ENCODE assay signal across 24 mouse cellular contexts in the genomic region with DNA sequence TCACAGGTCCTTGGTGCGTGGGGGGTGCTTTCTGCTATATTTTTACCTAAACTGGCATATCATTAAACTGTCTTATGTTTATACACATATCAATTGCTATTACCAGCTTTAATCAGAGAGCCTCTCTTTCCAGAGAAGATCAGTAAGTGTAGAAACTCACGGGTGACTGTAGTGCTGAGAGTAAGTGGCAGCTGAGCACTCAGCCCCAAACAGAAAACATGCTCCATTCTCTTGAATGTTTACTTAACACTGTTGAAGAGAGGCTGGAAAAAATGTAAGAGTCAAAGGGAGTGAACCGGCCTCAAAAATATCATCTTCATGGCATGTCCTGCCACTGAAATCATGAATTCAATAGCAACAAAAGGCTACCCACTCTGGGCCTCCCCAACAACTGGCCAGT. TPM values are rescaled to one million over a fixed set of nuclear protein-coding genes. Genes with fewer than 3 reads are reported as not detected.
DNase-seq lines count a peak whose midpoint lies in the region; ATAC-seq and TF ChIP-seq lines count a peak whose summit lies in the region.
"Had no signal": no experiment of that assay in that cellular context is flagged by ENCODE, and none has a peak within 500 bp of the region (broad histone marks: within the 10 kb centered on the region; RNA-seq: fewer than 3 reads in every experiment).

No protein-coding gene starts in this region.

- 0 out of 2 replicates have a peak overlapping the region, but pooled peaks have one; percentile 8 for H3K27ac ChIP-seq in heart, embryonic 13.5 days (replicated peaks)
- no peak overlapping the region for H3K27ac ChIP-seq in lung, embryonic 14.5 days (ENCODE audit: low read depth)
- H3K27ac ChIP-seq: embryonic facial prominence, embryonic 10.5 days; embryonic facial prominence, embryonic 12.5 days; forebrain, embryonic 13.5 days; forebrain, embryonic 15.5 days had no signal

- peaks cover 4% of the 10 kb centered on the region; the same call in 1 of the 2 replicates for H3K36me3 ChIP-seq in heart, embryonic 13.5 days
- no peaks in the 10 kb centered on the region for H3K36me3 ChIP-seq in lung, embryonic 14.5 days (ENCODE audit: insufficient read depth)
- H3K36me3 ChIP-seq: embryonic facial prominence, embryonic 12.5 days; forebrain, embryonic 15.5 days; G1E had no signal

- TF ChIP-seq CTCF in lung, embryonic 14.5 days (IDR thresholded peaks at IDR 0.05; ENCODE audit: low read depth) = no peak

- 62% methylated on average over 3 of the region's 3 CpGs for WGBS in heart, embryonic 13.5 days
- WGBS in lung, embryonic 14.5 days = 41% methylated on average over 3 of the region's 3 CpGs

- H3K4me1 ChIP-seq in heart, embryonic 13.5 days = peaks cover 10% of the 10 kb centered on the region
- H3K4me1 ChIP-seq in lung, embryonic 14.5 days (ENCODE audit: insufficient read depth) = peaks cover 3% of the 10 kb centered on the region; the same call in 1 of the 2 replicates
- H3K4me1 ChIP-seq: embryonic facial prominence, embryonic 10.5 days; embryonic facial prominence, embryonic 12.5 days; forebrain, embryonic 13.5 days; forebrain, embryonic 15.5 days had no signal

- no peaks in the 10 kb centered on the region for H3K9me3 ChIP-seq in heart, embryonic 13.5 days
- no peaks in the 10 kb centered on the region for H3K9me3 ChIP-seq in lung, embryonic 14.5 days (ENCODE audit: low read depth, low read length)
- H3K9me3 ChIP-seq: embryonic facial prominence, embryonic 12.5 days; forebrain, embryonic 13.5 days; forebrain, embryonic 15.5 days had no signal

- DNase-seq in heart, postnatal 4 days = no peak
- DNase-seq in lung, embryonic 14.5 days = peak; percentile 15
- no peak for DNase-seq in lung, postnatal 4 days
- peak; percentile 26 for DNase-seq in lung, postnatal 25 days (ENCODE audit: low spot score)
- no peak for DNase-seq in lung, postnatal 10 days
- DNase-seq in B cell, adult 2 months = no peak
- DNase-seq: adrenal gland, adult 8-10 months; adrenal gland, postnatal 14 days; adrenal gland, postnatal 36 days; cerebellum, adult 11-12 months; cerebellum, adult 2 months; cerebellum, adult 9-10 months; cerebellum, postnatal 10 days; cerebellum, postnatal 25 days had no signal

- H3K4me3 ChIP-seq in heart, embryonic 13.5 days = no peak overlapping the region
- H3K4me3 ChIP-seq in lung, embryonic 14.5 days (ENCODE audit: low read depth, low read length) = no peak overlapping the region
- H3K4me3 ChIP-seq: embryonic facial prominence, embryonic 10.5 days; embryonic facial prominence, embryonic 12.5 days; forebrain, embryonic 13.5 days; forebrain, embryonic 15.5 days had no signal

- ATAC-seq in heart, embryonic 13.5 days (ENCODE audit: extremely low read depth, insufficient number of reproducible peaks, low FRiP score, low TSS enrichment) = no peak
- ATAC-seq in lung, embryonic 14.5 days (ENCODE audit: insufficient read depth) = 0 out of 2 replicates have a peak, but pooled peaks have one; percentile 24
- ATAC-seq: activated CD4-positive, CD25-positive, alpha-beta regulatory T cell, adult 4 months; CD4-positive, CD25-positive, alpha-beta regulatory T cell, adult 4 months; forebrain, embryonic 13.5 days; forebrain, embryonic 15.5 days; Patski had no signal

- H3K27me3 ChIP-seq in heart, embryonic 13.5 days (replicated peaks) = no peaks in the 10 kb centered on the region
- H3K27me3 ChIP-seq in lung, embryonic 14.5 days (ENCODE audit: insufficient read depth, low read length) = no peaks in the 10 kb centered on the region
- H3K27me3 ChIP-seq: CH12.LX; embryonic facial prominence, embryonic 12.5 days; forebrain, embryonic 13.5 days; forebrain, embryonic 15.5 days; Patski had no signal

- no peak overlapping the region for H3K9ac ChIP-seq in heart, embryonic 13.5 days
- H3K9ac ChIP-seq in lung, embryonic 14.5 days = no peak overlapping the region
- H3K9ac ChIP-seq: embryonic facial prominence, embryonic 12.5 days; forebrain, embryonic 13.5 days; forebrain, embryonic 15.5 days had no signal

- no peak overlapping the region for H3K4me2 ChIP-seq in heart, embryonic 13.5 days
- no peak overlapping the region for H3K4me2 ChIP-seq in lung, embryonic 14.5 days
- H3K4me2 ChIP-seq: embryonic facial prominence, embryonic 12.5 days; forebrain, embryonic 13.5 days; forebrain, embryonic 15.5 days had no signal

RNA-seq across cellular contexts. Expression of gene Nectin3, which starts 21.0 kb away (rescaled TPM):
- 12.9 and 15.5 TPM in 2 replicates for polyA plus RNA-seq in heart, embryonic 13.5 days (2015; fragmentation: Nextera tagmentation; extraction: Ambion mirVana)
- 10 to 100 TPM; 25.4 to 28.8 TPM for total RNA-seq in heart, postnatal 4 days (2021)
- 43.8 and 44.5 TPM in 2 replicates for polyA plus RNA-seq in lung, embryonic 14.5 days (2014; fragmentation: Nextera tagmentation; extraction: Ambion mirVana)
- total RNA-seq: CH12.LX had no signal
- polyA plus RNA-seq: CD4-positive, CD25-positive, alpha-beta regulatory T cell, adult 4 months; G1E had no signal

Comparison
In these comparisons a context has a peak if more than half of its experiments do, and no peak if none do; other contexts are left out.
1. DNase-seq: peak in lung, embryonic 14.5 days (single experiment) and lung, postnatal 25 days (single experiment); none in heart, postnatal 4 days (single experiment), lung, postnatal 4 days (0 of 2), lung, postnatal 10 days (single experiment) and B cell, adult 2 months (0 of 2).